Comparison of ENCODE assay signal across 9 mouse cellular contexts in the genomic region with DNA sequence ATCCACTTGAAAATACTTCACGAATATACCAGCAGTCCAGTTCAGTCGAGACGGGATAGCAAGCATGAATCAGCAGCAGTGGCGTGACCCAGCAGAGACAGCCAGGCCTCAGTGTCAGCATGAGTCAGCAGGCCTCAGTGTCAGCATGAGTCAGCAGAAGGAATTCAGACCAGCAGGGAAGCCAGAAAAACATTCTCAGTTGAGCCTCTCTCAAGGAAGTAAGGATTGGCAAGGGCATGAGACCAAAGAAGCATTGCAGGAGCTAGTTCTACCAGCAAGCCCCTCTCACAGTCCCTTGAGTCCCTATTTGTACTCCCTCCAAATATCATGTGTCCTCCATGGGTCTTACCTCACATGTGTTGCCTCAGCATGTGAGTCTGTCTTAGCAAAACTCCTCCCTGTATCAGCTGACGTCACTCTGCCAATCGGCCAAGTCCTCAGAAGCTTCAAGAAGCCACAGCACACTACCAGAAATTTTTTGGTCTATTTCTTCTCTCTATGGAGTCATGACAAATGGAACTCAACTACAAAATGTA. TPM values are rescaled to one million over a fixed set of nuclear protein-coding genes. Genes with fewer than 3 reads are reported as not detected.
DNase-seq lines count a peak whose midpoint lies in the region; ATAC-seq and TF ChIP-seq lines count a peak whose summit lies in the region.
"Had no signal": no experiment of that assay in that cellular context is flagged by ENCODE, and none has a peak within 500 bp of the region (broad histone marks: within the 10 kb centered on the region; RNA-seq: fewer than 3 reads in every experiment).

No protein-coding gene starts in this region.

- no peaks in the 10 kb centered on the region for H3K36me3 ChIP-seq in hindbrain, embryonic 10.5 days
- no peaks in the 10 kb centered on the region for H3K36me3 ChIP-seq in hindbrain, embryonic 14.5 days (replicated peaks; ENCODE audit: control insufficient read depth, insufficient read depth)
- no peaks in the 10 kb centered on the region for H3K36me3 ChIP-seq in myocyte (ENCODE audit: control insufficient read depth, insufficient read depth)
- H3K36me3 ChIP-seq in forebrain, embryonic 15.5 days, result no peaks in the 10 kb centered on the region

- H3K9ac ChIP-seq in hindbrain, embryonic 14.5 days, result no peak overlapping the region
- no peak overlapping the region for H3K9ac ChIP-seq in forebrain, embryonic 15.5 days (replicated peaks)

- intact Hi-C loops in left cerebral cortex, postnatal 4 days (cut with DNase I), result no loop called here

- no peak overlapping the region for H3K4me3 ChIP-seq in hindbrain, embryonic 10.5 days
- H3K4me3 ChIP-seq in hindbrain, embryonic 14.5 days (replicated peaks; ENCODE audit: low read length), result no peak overlapping the region
- H3K4me3 ChIP-seq in myocyte, result no peak overlapping the region
- no peak overlapping the region for H3K4me3 ChIP-seq in forebrain, embryonic 15.5 days

- H3K27ac ChIP-seq in hindbrain, embryonic 10.5 days, result no peak overlapping the region
- no peak overlapping the region for H3K27ac ChIP-seq in hindbrain, embryonic 14.5 days
- H3K27ac ChIP-seq in forebrain, embryonic 15.5 days (replicated peaks), result no peak overlapping the region
- H3K27ac ChIP-seq: kidney, postnatal 0 days had no signal

- 0 out of 2 replicates have a peak, but pooled peaks cover 5% of the 10 kb centered on the region for H3K4me1 ChIP-seq in hindbrain, embryonic 10.5 days (replicated peaks)
- H3K4me1 ChIP-seq in hindbrain, embryonic 14.5 days (replicated peaks; ENCODE audit: control insufficient read depth, insufficient read depth, low read length), result no peaks in the 10 kb centered on the region
- no peaks in the 10 kb centered on the region for H3K4me1 ChIP-seq in forebrain, embryonic 15.5 days

- no peak for ATAC-seq in hindbrain, embryonic 14.5 days (ENCODE audit: low FRiP score)
- no peak for ATAC-seq in forebrain, embryonic 15.5 days (replicated peaks)

- no peak overlapping the region for H3K4me2 ChIP-seq in hindbrain, embryonic 14.5 days (replicated peaks)
- no peak overlapping the region for H3K4me2 ChIP-seq in myocyte (ENCODE audit: low read depth)
- H3K4me2 ChIP-seq in forebrain, embryonic 15.5 days (replicated peaks), result no peak overlapping the region

- 84% methylated on average over 6 of the region's 6 CpGs for WGBS in hindbrain, embryonic 10.5 days
- WGBS in hindbrain, embryonic 14.5 days, result 64% methylated on average over 6 of the region's 6 CpGs
- 86% methylated on average over 6 of the region's 6 CpGs for whole genome bisulfite sequencing in forebrain, embryonic 15.5 days

- DNase-seq in hindbrain, embryonic 10.5 days (ENCODE audit: low spot score), result peak; percentile 33
- DNase-seq in hindbrain, embryonic 14.5 days (ENCODE audit: low spot score), result no peak
- peak; percentile 96 for DNase-seq in R1 (ENCODE audit: low read depth, low spot score)
- peak; percentile 94 for DNase-seq in fibroblast of lung, adult 2 months (ENCODE audit: low read depth)
- no peak for DNase-seq in left cerebral cortex, postnatal 4 days
- DNase-seq in B cell, adult 2 months, result no peak

- no peaks in the 10 kb centered on the region for H3K79me2 ChIP-seq in myocyte (ENCODE audit: control insufficient read depth, insufficient read depth)

- TF ChIP-seq POLR2A in myocyte (IDR thresholded peaks at IDR 0.05; ENCODE audit: insufficient read length, low read depth), result no peak

- H3ac ChIP-seq in myocyte (ENCODE audit: control insufficient read depth, insufficient read length), result no peak overlapping the region

- H3K27me3 ChIP-seq in hindbrain, embryonic 10.5 days (ENCODE audit: insufficient read depth, poor library complexity, severe bottlenecking), result no peaks in the 10 kb centered on the region
- H3K27me3 ChIP-seq in hindbrain, embryonic 14.5 days (ENCODE audit: control insufficient read depth, insufficient read depth, low read length), result no peaks in the 10 kb centered on the region
- H3K27me3 ChIP-seq in myocyte (ENCODE audit: control insufficient read depth, insufficient read depth, insufficient read length), result no peaks in the 10 kb centered on the region
- no peaks in the 10 kb centered on the region for H3K27me3 ChIP-seq in forebrain, embryonic 15.5 days

- H3K9me3 ChIP-seq in hindbrain, embryonic 10.5 days, result no peaks in the 10 kb centered on the region
- no peaks in the 10 kb centered on the region for H3K9me3 ChIP-seq in hindbrain, embryonic 14.5 days (ENCODE audit: control insufficient read depth, low read length)
- H3K9me3 ChIP-seq in forebrain, embryonic 15.5 days, result no peaks in the 10 kb centered on the region

TF ChIP-seq in myocyte, 11 proteins besides CTCF, POLR2A, EP300 and RAD21:
- no peak for TF ChIP-seq SRF (IDR thresholded peaks at IDR 0.05; ENCODE audit: control insufficient read depth, insufficient read length, low read depth)
- no peak for TF ChIP-seq E2F4 (IDR thresholded peaks at IDR 0.05; ENCODE audit: insufficient read depth)
- no peak for TF ChIP-seq TCF12 (IDR thresholded peaks at IDR 0.05; ENCODE audit: insufficient read depth, poor library complexity, severe bottlenecking)
- TF ChIP-seq USF1 (IDR thresholded peaks at IDR 0.05; ENCODE audit: low read depth), result peak; percentile 14

RNA-seq across cellular contexts. Expression of a gene that starts 27.3 kb away (rescaled TPM):
- 16.5 and 21.1 TPM in 2 replicates for polyA plus RNA-seq in hindbrain, embryonic 10.5 days (2016; fragmentation: Nextera tagmentation; extraction: Ambion mirVana)
- polyA plus RNA-seq in hindbrain, embryonic 14.5 days (2014; fragmentation: Nextera tagmentation; extraction: Ambion mirVana), result 16.0 and 17.8 TPM in 2 replicates
- 1.1 TPM for polyA plus RNA-seq in myocyte (2012; fragmentation: generic; extraction: Trizol)
- polyA plus RNA-seq in forebrain, embryonic 15.5 days (2015; fragmentation: Nextera tagmentation; extraction: Ambion mirVana), result 22.9 and 23.1 TPM in 2 replicates
- 10 to 100 TPM; 28.7 to 29.6 TPM for total RNA-seq in left cerebral cortex, postnatal 4 days (2021)

Comparison
In these comparisons a context has a peak if more than half of its experiments do, and no peak if none do; other contexts are left out.
1. DNase-seq: peak in hindbrain, embryonic 10.5 days (single experiment), R1 (single experiment) and fibroblast of lung, adult 2 months (single experiment); none in hindbrain, embryonic 14.5 days (single experiment), left cerebral cortex, postnatal 4 days (single experiment) and B cell, adult 2 months (0 of 2).